Mouse (Mus musculus) lung, embryonic 16.5 days (tissue): ENCODE data around the gene 4930544D05Rik. TPM values are rescaled to one million over a fixed set of nuclear protein-coding genes. Genes with fewer than 3 reads are reported as not detected.

Experiments used
- ATAC-seq: fragments of 200-750 bp; cut with Nextera tagmentation; 2 replicates; pipeline ENCODE4 v1.8.0; 2017; ENCODE audit warnings: low read depth, mild to moderate bottlenecking, moderate library complexity
- H3K27ac ChIP-seq: fragments of 300-500 bp; sonication (generic); 2 replicates; pipeline ENCODE4 v1.5.1; 2014; ENCODE audit warnings: mild to moderate bottlenecking, control low read depth, low read length
- H3K27me3 ChIP-seq: fragments of 300-500 bp; sonication (generic); 2 replicates; pipeline ENCODE4 v1.6.1; 2014; ENCODE audit warnings: low read depth, low read length, mixed read lengths; ENCODE audit not compliant: control insufficient read depth, insufficient read depth
- H3K36me3 ChIP-seq: fragments of 300-500 bp; sonication (generic); 2 replicates; pipeline ENCODE4 v1.6.1; 2014; ENCODE audit warnings: low read length; ENCODE audit not compliant: control insufficient read depth, insufficient read depth
- H3K4me1 ChIP-seq: fragments of 300-500 bp; sonication (generic); replicated peaks from 2 replicates; pipeline ENCODE4 v1.6.1; 2014; ENCODE audit warnings: low read length, mixed read lengths; ENCODE audit not compliant: control insufficient read depth, insufficient read depth
- H3K4me2 ChIP-seq: fragments of 300-500 bp; sonication (generic); 2 replicates; pipeline ENCODE4 v1.6.1; 2014; ENCODE audit warnings: low read depth, low read length, control low read depth
- H3K4me3 ChIP-seq: fragments of 300-500 bp; sonication (generic); 2 replicates; pipeline ENCODE4 v1.5.1; 2014; ENCODE audit warnings: mild to moderate bottlenecking, low read length, control low read depth
- H3K9ac ChIP-seq: fragments of 300-500 bp; sonication (generic); 2 replicates; pipeline ENCODE4 v1.6.1; 2014; ENCODE audit warnings: low read length, control low read depth
- H3K9me3 ChIP-seq: fragments of 300-500 bp; sonication (generic); 2 replicates; pipeline ENCODE4 v1.6.1; 2016; ENCODE audit warnings: low read length; ENCODE audit not compliant: control insufficient read depth
- WGBS: fragments of 180-500 bp; shearing (Covaris S2); extraction: QIAGEN DNeasy Blood & Tissue Kit; methylation state at CpG from one replicate; pipeline ENCODE4 v1.1.7; 2014; 5-methylcytosine and 5-hydroxymethylcytosine counted together
- polyA plus RNA-seq: library from polyadenylated mRNA; unstranded; fragments of >200 nt; fragmentation: Nextera tagmentation; extraction: Ambion mirVana; gene quantifications from 2 replicates; pipeline ENCODE4 v1.2.1, GENCODE M21; 2015

4930544D05Rik gene
- polyA plus RNA-seq, 1 experiment from 2014 or later, result not detected

DNA sequence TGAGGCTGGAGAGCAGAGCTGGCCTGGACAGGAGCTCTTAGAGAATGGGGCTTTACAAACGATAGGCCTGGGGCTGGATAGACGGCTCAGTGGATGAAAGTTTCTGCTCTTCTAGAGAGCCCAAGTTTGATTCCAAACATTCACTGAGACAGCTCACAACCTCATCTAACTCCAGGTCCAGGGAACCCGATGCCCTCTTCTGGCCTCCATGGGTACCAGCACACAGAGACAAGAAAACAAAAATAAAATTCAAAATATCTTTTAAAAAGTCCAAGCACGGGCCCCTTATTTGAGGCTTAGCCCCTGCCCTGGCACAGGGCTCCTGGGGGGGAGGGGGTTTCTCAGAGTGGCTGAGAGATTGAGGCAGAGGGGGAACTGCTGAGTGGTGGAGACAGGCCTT, 4.9 kb upstream of the 4930544D05Rik start:
- ATAC-seq, result no peak
- H3K36me3 ChIP-seq, result peaks cover 33% of the 10 kb centered on the region
- 85% methylated on average over 4 of the region's 4 CpGs for WGBS
- no peaks in the 10 kb centered on the region for H3K9me3 ChIP-seq
- H3K4me3 ChIP-seq, result no peak overlapping the region
- no peak overlapping the region for H3K9ac ChIP-seq
- peaks cover 13% of the 10 kb centered on the region; the same call in 1 of the 2 replicates for H3K4me1 ChIP-seq
- no peak overlapping the region for H3K4me2 ChIP-seq
- no peak overlapping the region for H3K27ac ChIP-seq
- H3K27me3 ChIP-seq, result no peaks in the 10 kb centered on the region

DNA sequence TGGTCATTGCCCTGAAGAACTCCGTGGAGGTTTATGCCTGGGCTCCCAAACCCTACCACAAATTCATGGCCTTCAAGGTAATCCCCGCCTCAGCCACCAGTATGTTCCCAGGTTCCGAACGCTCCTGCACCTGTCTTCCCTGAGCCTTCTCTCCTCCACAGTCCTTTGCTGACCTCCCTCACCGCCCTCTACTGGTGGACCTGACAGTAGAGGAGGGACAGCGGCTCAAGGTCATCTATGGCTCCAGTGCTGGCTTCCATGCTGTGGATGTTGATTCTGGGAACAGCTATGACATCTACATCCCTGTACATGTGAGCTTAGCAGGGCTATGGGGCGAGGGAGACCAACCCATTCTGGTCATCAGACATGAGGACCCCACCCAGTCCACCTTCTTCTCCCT, 3.1 kb upstream of the 4930544D05Rik start:
- Histone ChIP-seq H3K4me2 (no peak overlapping the region), H3K9me3 (no peaks in the 10 kb centered on the region), H3K4me1 (peaks cover 13% of the 10 kb centered on the region; the same call in 1 of the 2 replicates), H3K4me3 (no peak overlapping the region), H3K27ac (no peak overlapping the region), H3K27me3 (no peaks in the 10 kb centered on the region; the same call in 1 of the 2 replicates), H3K9ac (no peak overlapping the region), H3K36me3 (peaks cover 25% of the 10 kb centered on the region)
- 69% methylated on average over 7 of the region's 7 CpGs for WGBS
- ATAC-seq, result no peak

DNA sequence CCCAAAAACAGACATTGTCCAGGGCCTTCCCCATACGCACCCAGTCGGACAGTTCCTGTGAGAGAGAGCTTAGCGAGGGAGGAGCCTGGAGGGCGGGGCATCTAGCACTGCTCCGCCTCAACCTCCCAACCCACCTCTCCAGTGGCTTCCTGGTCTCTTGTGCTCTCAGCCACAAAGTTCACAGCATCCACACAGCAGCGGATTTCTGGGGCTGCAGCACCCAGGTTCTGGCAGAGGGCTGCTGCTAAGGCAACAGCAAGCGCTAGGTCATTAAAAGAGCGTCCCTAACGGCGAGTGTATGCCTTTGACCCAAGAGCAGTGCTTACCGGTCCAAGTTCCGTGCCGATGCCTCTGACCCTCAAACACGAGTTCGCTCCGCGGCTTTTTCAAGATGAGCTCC, 574 bp upstream of the 4930544D05Rik start:
- peaks cover 13% of the 10 kb centered on the region; the same call in 1 of the 2 replicates for H3K4me1 ChIP-seq
- H3K36me3 ChIP-seq, result peaks cover 11% of the 10 kb centered on the region
- peak overlapping the region; percentile 49 for H3K4me3 ChIP-seq
- 1% methylated on average over 17 of the region's 17 CpGs for WGBS
- no peaks in the 10 kb centered on the region; the same call in 1 of the 2 replicates for H3K27me3 ChIP-seq
- no peaks in the 10 kb centered on the region for H3K9me3 ChIP-seq
- peak overlapping the region; percentile 14; the same call in 1 of the 2 replicates for H3K27ac ChIP-seq
- H3K4me2 ChIP-seq, result peak overlapping the region; percentile 87
- H3K9ac ChIP-seq, result peak overlapping the region; percentile 68
- peak; percentile 95 for ATAC-seq

DNA sequence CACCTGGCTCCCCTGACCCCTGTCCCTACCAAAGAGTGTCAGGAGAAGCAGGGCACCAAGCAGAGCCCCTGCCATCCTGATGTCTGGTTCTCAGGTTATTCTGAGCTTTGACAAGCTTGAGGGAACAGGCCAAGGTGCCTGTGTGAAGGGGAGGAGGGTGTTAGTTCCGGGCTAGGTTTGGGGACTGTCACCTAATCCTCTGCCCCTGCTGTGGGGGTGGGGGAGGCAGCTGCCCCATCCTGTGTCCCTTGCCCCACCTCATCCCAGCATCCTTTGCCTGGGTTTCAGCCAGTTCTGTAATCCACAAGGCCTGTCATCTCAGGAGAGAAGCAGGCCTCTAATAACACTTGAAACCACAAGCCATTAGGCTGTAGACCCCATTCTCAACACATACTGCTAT, 3.5 kb downstream of the 4930544D05Rik start, which contains the start of gene Chrne:
Gene Chrne (minus strand): TSS at position 116 of the 400 bp plus-strand sequence.
- Histone ChIP-seq H3K9ac (no peak within 1 kb of the TSS), H3K4me1 (peaks cover 15% of the 10 kb centered on the region), H3K4me2 (no peak within 1 kb of the TSS), H3K4me3 (no peak within 1 kb of the TSS), H3K36me3 (no peaks in the 10 kb centered on the region), H3K27me3 (no peaks in the 10 kb centered on the region; the same call in 1 of the 2 replicates), H3K9me3 (no peaks in the 10 kb centered on the region), H3K27ac (no peak within 1 kb of the TSS)
- 27% methylated on average over 1 of the region's 1 CpGs for WGBS
- no peak for ATAC-seq

DNA sequence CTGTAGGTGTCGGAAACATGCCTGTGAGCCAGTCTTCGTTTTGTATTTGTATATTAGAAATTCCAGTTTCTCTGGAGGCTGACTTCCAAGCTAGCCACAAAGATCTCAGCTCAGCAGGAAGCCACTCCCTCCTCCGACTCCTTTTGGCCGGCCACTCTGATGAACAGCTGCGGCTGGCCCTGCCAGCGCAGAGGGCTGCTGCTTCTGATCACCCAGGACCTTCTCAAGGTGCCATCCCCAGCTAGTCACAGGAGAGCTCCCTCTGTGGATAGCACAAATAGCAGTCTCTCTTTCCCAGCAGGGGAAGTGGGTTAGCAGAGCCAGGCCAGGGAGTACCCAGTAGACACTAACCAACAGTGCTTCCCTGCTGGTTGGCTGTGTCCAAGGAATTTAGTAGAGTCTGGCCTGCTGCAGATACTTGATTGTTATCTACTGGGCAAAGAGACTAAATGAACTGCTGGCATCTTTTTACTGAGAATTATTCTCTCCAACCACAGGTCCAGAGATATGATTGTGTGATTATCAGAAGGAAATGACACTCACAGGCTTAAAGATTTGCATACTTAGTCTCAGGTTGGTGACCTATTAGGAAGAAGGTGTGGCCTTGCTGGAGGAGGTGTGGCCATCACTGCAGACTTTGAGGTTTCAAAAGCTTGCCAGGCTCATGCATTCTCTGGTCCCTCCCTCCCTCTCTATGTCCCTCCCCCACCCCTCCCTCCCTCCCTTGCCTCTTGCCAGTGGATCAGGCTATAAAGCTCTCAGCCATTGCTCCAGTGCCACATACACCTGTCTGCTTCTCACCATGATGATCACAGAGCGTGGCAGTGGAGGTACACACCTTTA, 6.5 kb downstream of the 4930544D05Rik start:
- Histone ChIP-seq H3K4me1 (peaks cover 2% of the 10 kb centered on the region; the same call in 1 of the 2 replicates), H3K36me3 (no peaks in the 10 kb centered on the region), H3K4me3 (no peak overlapping the region), H3K9me3 (no peaks in the 10 kb centered on the region), H3K27ac (0 out of 2 replicates have a peak overlapping the region, but pooled peaks have one; percentile 30), H3K4me2 (no peak overlapping the region), H3K27me3 (no peaks in the 10 kb centered on the region), H3K9ac (no peak overlapping the region)
- 31% methylated on average over 7 of the region's 7 CpGs for WGBS
- ATAC-seq, result 0 out of 2 replicates have a peak, but pooled peaks have one; percentile 21

DNA sequence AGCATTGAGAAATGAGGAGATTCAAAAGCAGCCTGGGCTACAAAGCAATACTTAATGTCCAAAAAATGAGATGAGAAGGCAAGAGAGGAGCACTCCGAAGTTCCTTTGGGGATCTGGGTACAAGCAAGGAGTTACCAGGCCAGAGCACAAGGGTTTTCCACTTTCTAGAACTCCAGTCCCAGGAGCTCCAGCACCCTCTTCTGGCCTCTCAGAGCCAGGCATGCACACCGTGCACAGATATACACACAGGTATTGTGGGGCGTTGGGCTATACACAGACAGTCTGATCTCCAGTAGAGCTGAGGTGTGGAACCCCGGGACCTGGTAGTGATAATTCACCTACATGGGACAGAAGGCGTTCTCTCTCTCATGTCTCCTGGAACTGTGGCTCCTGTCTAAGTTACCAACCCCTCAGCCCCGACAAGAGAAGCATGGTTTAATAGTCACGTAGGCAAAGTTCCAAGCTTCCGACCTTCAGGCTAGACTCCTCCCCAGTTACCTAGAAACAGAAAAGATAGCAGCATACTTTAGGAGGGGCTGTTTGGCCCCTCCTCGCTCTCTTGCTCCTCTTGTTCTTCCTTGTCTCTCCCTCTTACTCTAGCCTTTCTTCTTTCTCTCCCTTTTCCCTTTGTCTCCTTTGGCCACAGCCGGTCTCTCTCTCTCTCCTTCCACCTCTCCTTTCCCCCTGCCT, 7.5 kb downstream of the 4930544D05Rik start:
- Histone ChIP-seq H3K4me3 (no peak overlapping the region), H3K27me3 (no peaks in the 10 kb centered on the region), H3K4me1 (peaks cover 2% of the 10 kb centered on the region; the same call in 1 of the 2 replicates), H3K36me3 (no peaks in the 10 kb centered on the region), H3K9me3 (no peaks in the 10 kb centered on the region), H3K4me2 (no peak overlapping the region), H3K27ac (no peak overlapping the region), H3K9ac (no peak overlapping the region)
- no peak for ATAC-seq
- 66% methylated on average over 10 of the region's 10 CpGs for WGBS

DNA sequence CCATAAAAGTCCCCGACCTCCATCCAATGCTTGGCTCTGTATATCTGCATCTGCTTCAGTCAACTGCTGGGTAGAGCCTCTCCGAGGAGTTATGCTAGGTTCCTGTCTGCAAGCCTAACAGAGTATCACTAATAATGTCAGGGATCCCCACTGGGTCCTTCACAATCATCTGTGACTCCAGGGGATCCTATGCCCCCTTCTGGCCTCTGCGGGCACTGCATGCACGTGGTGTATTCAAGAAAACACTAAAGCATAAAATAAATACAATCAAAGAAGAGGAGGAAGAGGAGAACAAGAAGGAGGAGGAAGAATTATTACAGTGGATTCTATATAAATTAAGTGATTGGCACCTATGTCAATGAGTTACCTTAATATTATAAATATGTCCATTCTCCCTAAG, 9.8 kb downstream of the 4930544D05Rik start:
- Histone ChIP-seq H3K9me3 (no peaks in the 10 kb centered on the region), H3K4me3 (no peak overlapping the region), H3K4me1 (peaks cover 2% of the 10 kb centered on the region; the same call in 1 of the 2 replicates), H3K36me3 (no peaks in the 10 kb centered on the region), H3K4me2 (no peak overlapping the region), H3K27ac (no peak overlapping the region), H3K27me3 (no peaks in the 10 kb centered on the region), H3K9ac (no peak overlapping the region)
- no peak for ATAC-seq
- 38% methylated on average over 4 of the region's 4 CpGs for WGBS

DNA sequence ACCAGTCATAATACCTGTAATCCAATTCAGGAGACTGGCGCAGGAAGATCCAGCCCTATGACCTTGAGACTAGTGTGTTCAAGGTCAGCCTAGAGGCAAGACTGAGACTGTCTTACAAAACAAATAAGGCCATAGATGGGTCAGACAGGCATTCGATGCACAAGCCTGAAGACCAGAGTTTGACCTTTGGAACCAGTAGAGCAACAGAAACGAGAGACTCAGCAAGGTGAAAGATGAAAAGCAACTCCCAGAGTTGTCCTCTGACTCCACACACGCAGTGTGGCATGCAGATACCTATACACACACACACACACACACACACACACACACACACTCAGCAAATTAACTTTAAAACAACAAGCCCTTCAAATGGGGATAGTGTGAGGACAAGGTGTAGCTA, 11.2 kb downstream of the 4930544D05Rik start:
- Histone ChIP-seq H3K9me3 (no peaks in the 10 kb centered on the region), H3K27ac (no peak overlapping the region), H3K4me2 (no peak overlapping the region), H3K27me3 (no peaks in the 10 kb centered on the region), H3K36me3 (no peaks in the 10 kb centered on the region), H3K4me1 (no peaks in the 10 kb centered on the region), H3K9ac (no peak overlapping the region), H3K4me3 (no peak overlapping the region)
- 64% methylated on average over 4 of the region's 4 CpGs for WGBS
- ATAC-seq, result no peak

DNA sequence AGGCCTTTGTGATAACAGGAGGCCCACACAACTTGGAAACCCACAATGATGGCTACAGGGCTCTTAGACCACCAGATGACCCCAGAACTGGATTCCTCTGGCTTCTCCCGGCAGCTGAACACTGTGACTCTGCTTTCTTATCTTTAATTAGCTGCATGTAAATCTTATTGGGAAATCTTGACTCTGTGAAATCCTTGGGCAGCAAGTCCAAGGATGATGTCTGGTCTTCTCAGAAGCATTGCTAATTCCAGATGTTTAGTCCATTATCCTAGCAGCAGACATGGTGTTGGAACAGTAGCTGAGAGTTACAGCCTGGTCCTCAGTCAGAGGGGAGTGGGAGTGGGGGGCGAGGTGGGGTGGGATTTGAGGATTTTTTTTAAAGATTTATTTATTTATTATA, 12.8 kb downstream of the 4930544D05Rik start:
- Histone ChIP-seq H3K36me3 (no peaks in the 10 kb centered on the region), H3K27ac (no peak overlapping the region), H3K4me2 (no peak overlapping the region), H3K9me3 (no peaks in the 10 kb centered on the region), H3K9ac (no peak overlapping the region), H3K27me3 (no peaks in the 10 kb centered on the region), H3K4me1 (no peaks in the 10 kb centered on the region), H3K4me3 (no peak overlapping the region)
- WGBS, result 44% methylated on average over 2 of the region's 2 CpGs
- ATAC-seq, result peak; percentile 66
